Mouse (Mus musculus) testis, adult 2 months (tissue): ENCODE data around the gene Kmt2d.

ENCODE experiments used
- CTCF ChIP-seq: fragments of 200-500 bp; IDR thresholded peaks from 2 replicates; pipeline ENCODE4 v1.5.1; 2012; ENCODE audit warnings: low read depth, mild to moderate bottlenecking, inconsistent platforms, low read length, moderate library complexity; ENCODE audit not compliant: control insufficient read depth, insufficient read depth, insufficient replicate concordance
- POLR2A ChIP-seq: fragments of 200-500 bp; IDR thresholded peaks from 2 replicates; pipeline ENCODE4 v1.6.1; 2012; ENCODE audit warnings: low read depth, mild to moderate bottlenecking, inconsistent platforms, low read length, moderate library complexity; ENCODE audit not compliant: control insufficient read depth

DNA sequence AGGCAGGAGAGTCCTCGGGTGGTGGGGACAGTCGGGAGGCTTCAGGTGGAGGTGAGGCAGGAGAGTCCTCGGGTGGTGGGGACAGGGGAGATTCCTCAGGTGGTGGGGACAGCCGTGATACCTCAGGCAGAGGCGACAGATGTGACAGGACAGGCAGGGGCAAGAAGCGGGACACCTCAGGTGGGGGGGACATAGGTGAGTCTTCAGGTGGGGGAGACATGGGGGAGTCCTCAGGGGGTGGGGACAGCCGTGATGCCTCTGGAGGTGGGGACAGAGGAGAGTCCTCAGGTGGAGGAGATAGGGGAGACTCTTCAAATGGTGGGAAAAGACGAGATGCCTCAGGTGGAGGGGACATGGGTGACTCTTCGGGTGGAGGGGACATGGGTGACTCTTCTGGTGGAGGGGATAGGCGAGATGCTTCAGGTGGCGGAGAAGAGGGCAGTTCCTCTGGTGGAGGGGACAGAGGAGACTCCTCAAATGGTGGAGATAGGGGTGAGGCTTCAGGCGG, 7.5 kb downstream of the Kmt2d start:
- TF ChIP-seq POLR2A (no peak), CTCF (no peak)
